9 mouse cellular contexts compared by ENCODE assay signal in the genomic region with DNA sequence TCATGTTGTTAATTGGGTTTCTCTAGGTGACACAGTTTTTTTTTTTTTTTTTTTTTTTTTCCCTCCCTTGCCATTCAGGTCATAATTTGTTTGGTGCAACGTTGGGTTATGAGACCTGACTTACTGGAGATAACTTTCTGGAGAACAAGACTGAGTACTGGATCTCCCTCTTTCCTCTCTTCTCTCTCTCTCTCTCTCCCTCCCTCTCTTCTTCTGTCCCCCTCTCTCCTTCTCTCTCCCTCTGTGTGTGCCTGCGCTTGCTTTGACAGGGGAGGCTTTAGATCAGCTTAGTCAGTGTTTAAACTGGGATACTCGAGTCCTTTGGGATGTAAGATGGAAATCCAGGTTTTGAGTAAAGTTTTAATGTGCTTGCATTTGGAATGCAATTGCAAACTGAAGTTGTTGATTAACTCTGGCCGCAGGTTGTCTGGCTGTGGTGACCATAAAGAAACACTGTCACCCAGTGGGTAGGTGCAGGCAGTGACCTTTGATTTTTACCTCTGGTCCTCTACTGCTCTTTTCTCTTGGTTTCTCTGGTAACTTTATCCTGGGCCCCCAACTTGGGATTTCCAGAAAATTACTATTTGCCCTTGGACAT. TPM values are rescaled to one million over a fixed set of nuclear protein-coding genes. Genes with fewer than 3 reads are reported as not detected.
DNase-seq lines count a peak whose midpoint lies in the region; ATAC-seq lines count a peak whose summit lies in the region.
"Had no signal": no experiment of that assay in that cellular context is flagged by ENCODE, and none has a peak within 500 bp of the region (broad histone marks: within the 10 kb centered on the region; RNA-seq: fewer than 3 reads in every experiment).

No protein-coding gene starts in this region.

- no peaks in the 10 kb centered on the region for H3K27me3 ChIP-seq in lung, embryonic 15.5 days
- no peaks in the 10 kb centered on the region for H3K27me3 ChIP-seq in hindbrain, embryonic 11.5 days (ENCODE audit: control insufficient read depth, insufficient read depth, low read length)
- no peaks in the 10 kb centered on the region for H3K27me3 ChIP-seq in limb, embryonic 13.5 days
- H3K27me3 ChIP-seq in stomach, embryonic 16.5 days (ENCODE audit: control insufficient read depth, insufficient read depth, low read length), result no peaks in the 10 kb centered on the region

- no peaks in the 10 kb centered on the region for H3K9me3 ChIP-seq in lung, embryonic 15.5 days
- H3K9me3 ChIP-seq in hindbrain, embryonic 11.5 days (ENCODE audit: control insufficient read depth, low read length), result no peaks in the 10 kb centered on the region
- H3K9me3 ChIP-seq in limb, embryonic 13.5 days, result no peaks in the 10 kb centered on the region
- H3K9me3 ChIP-seq in stomach, embryonic 16.5 days (replicated peaks; ENCODE audit: control insufficient read depth, low read length), result no peaks in the 10 kb centered on the region

- no peak for ATAC-seq in lung, embryonic 15.5 days (ENCODE audit: borderline replicate concordance, extremely low read depth, low FRiP score, low TSS enrichment)
- ATAC-seq in hindbrain, embryonic 11.5 days (ENCODE audit: low FRiP score), result no peak
- ATAC-seq in limb, embryonic 13.5 days (ENCODE audit: low FRiP score, low read depth), result no peak
- ATAC-seq in stomach, embryonic 16.5 days (ENCODE audit: insufficient read depth, low FRiP score), result no peak

- peak overlapping the region; percentile 85 for H3K4me3 ChIP-seq in lung, embryonic 15.5 days
- peak overlapping the region; percentile 89 for H3K4me3 ChIP-seq in hindbrain, embryonic 11.5 days (ENCODE audit: low read depth, low read length)
- H3K4me3 ChIP-seq in limb, embryonic 13.5 days, result peak overlapping the region; percentile 90
- H3K4me3 ChIP-seq in stomach, embryonic 16.5 days (replicated peaks; ENCODE audit: low read length), result peak overlapping the region; percentile 89

- peak overlapping the region; percentile 85 for H3K27ac ChIP-seq in lung, embryonic 15.5 days
- no peak overlapping the region for H3K27ac ChIP-seq in hindbrain, embryonic 11.5 days (ENCODE audit: low read depth, low read length)
- peak overlapping the region; percentile 88; the same call in 1 of the 2 replicates for H3K27ac ChIP-seq in limb, embryonic 13.5 days
- H3K27ac ChIP-seq in stomach, embryonic 16.5 days (ENCODE audit: low read length), result peak overlapping the region; percentile 90

- no peaks in the 10 kb centered on the region for H3K36me3 ChIP-seq in lung, embryonic 15.5 days
- H3K36me3 ChIP-seq in hindbrain, embryonic 11.5 days (ENCODE audit: control insufficient read depth, insufficient read depth, low read length), result no peaks in the 10 kb centered on the region
- H3K36me3 ChIP-seq in limb, embryonic 13.5 days, result peaks cover 16% of the 10 kb centered on the region
- no peaks in the 10 kb centered on the region; the same call in 1 of the 2 replicates for H3K36me3 ChIP-seq in stomach, embryonic 16.5 days (ENCODE audit: control insufficient read depth, insufficient read depth, low read length)

- WGBS in lung, embryonic 15.5 days, result 30% methylated on average over 4 of the region's 4 CpGs
- 43% methylated on average over 4 of the region's 4 CpGs for WGBS in hindbrain, embryonic 11.5 days
- 33% methylated on average over 4 of the region's 4 CpGs for WGBS in limb, embryonic 13.5 days
- 24% methylated on average over 4 of the region's 4 CpGs for WGBS in stomach, embryonic 16.5 days

- H3K4me2 ChIP-seq in lung, embryonic 15.5 days, result peak overlapping the region; percentile 91
- H3K4me2 ChIP-seq in hindbrain, embryonic 11.5 days (replicated peaks; ENCODE audit: low read depth, low read length), result peak overlapping the region; percentile 93
- H3K4me2 ChIP-seq in limb, embryonic 13.5 days (replicated peaks), result peak overlapping the region; percentile 92
- peak overlapping the region; percentile 91 for H3K4me2 ChIP-seq in stomach, embryonic 16.5 days (ENCODE audit: low read depth, low read length)

- peak overlapping the region; percentile 77; the same call in 1 of the 2 replicates for H3K9ac ChIP-seq in lung, embryonic 15.5 days
- H3K9ac ChIP-seq in hindbrain, embryonic 11.5 days (ENCODE audit: low read depth, low read length), result peak overlapping the region; percentile 85; the same call in 1 of the 2 replicates
- H3K9ac ChIP-seq in limb, embryonic 13.5 days, result peak overlapping the region; percentile 84; the same call in 1 of the 2 replicates
- peak overlapping the region; percentile 84 for H3K9ac ChIP-seq in stomach, embryonic 16.5 days (ENCODE audit: low read length)

- no peak for DNase-seq in lung, postnatal 4 days
- no peak for DNase-seq in hindbrain, embryonic 11.5 days (ENCODE audit: low spot score)
- DNase-seq in adrenal gland, postnatal 10 days, result no peak
- DNase-seq in adrenal gland, postnatal 25 days, result no peak
- no peak for DNase-seq in urinary bladder, postnatal 10 days (ENCODE audit: low spot score)

- peaks cover 17% of the 10 kb centered on the region for H3K4me1 ChIP-seq in lung, embryonic 15.5 days
- 0 out of 2 replicates have a peak, but pooled peaks cover 3% of the 10 kb centered on the region for H3K4me1 ChIP-seq in hindbrain, embryonic 11.5 days (replicated peaks; ENCODE audit: control insufficient read depth, insufficient read depth, low read length)
- peaks cover 39% of the 10 kb centered on the region for H3K4me1 ChIP-seq in limb, embryonic 13.5 days
- peaks cover 22% of the 10 kb centered on the region for H3K4me1 ChIP-seq in stomach, embryonic 16.5 days (ENCODE audit: control insufficient read depth, insufficient read depth, low read length)

RNA-seq across cellular contexts. Expression of gene Mink1, which starts 1.7 kb away (rescaled TPM):
- polyA plus RNA-seq in lung, embryonic 15.5 days (2015; fragmentation: Nextera tagmentation; extraction: Ambion mirVana), result 8.6 and 10.8 TPM in 2 replicates
- 11.9 and 17.6 TPM in 2 replicates for polyA plus RNA-seq in hindbrain, embryonic 11.5 days (2014; fragmentation: Nextera tagmentation; extraction: Ambion mirVana)
- 14.1 and 15.5 TPM in 2 replicates for polyA plus RNA-seq in limb, embryonic 13.5 days (2015; fragmentation: Nextera tagmentation; extraction: Ambion mirVana)
- 12.5 and 13.0 TPM in 2 replicates for polyA plus RNA-seq in stomach, embryonic 16.5 days (2015; fragmentation: Nextera tagmentation; extraction: Ambion mirVana)
- total RNA-seq in adrenal gland, postnatal 10 days (2021), result 10 to 100 TPM; 49.0 to 55.8 TPM
- 45.7 and 58.9 TPM in 2 replicates for total RNA-seq in adrenal gland, postnatal 25 days (2021)

RNA-seq across cellular contexts. Expression of gene Pld2, which starts 24.5 kb away (rescaled TPM):
- 8.6 and 8.9 TPM in 2 replicates for polyA plus RNA-seq in lung, embryonic 15.5 days (2015; fragmentation: Nextera tagmentation; extraction: Ambion mirVana)
- polyA plus RNA-seq in hindbrain, embryonic 11.5 days (2014; fragmentation: Nextera tagmentation; extraction: Ambion mirVana), result 2.5 and 2.9 TPM in 2 replicates
- 4.5 and 5.7 TPM in 2 replicates for polyA plus RNA-seq in limb, embryonic 13.5 days (2015; fragmentation: Nextera tagmentation; extraction: Ambion mirVana)
- polyA plus RNA-seq in stomach, embryonic 16.5 days (2015; fragmentation: Nextera tagmentation; extraction: Ambion mirVana), result 17.8 and 21.5 TPM in 2 replicates
- total RNA-seq in adrenal gland, postnatal 10 days (2021), result 10 to 100 TPM in 1 of 2 experiments, 1 to 10 TPM in 1; 9.7 to 13.6 TPM
- 8.7 and 14.5 TPM in 2 replicates for total RNA-seq in adrenal gland, postnatal 25 days (2021)

RNA-seq across cellular contexts. Expression of gene Gm40193, which starts 31.6 kb away (rescaled TPM):
- polyA plus RNA-seq in lung, embryonic 15.5 days (2015; fragmentation: Nextera tagmentation; extraction: Ambion mirVana), result not detected in 2 replicates
- polyA plus RNA-seq in hindbrain, embryonic 11.5 days (2014; fragmentation: Nextera tagmentation; extraction: Ambion mirVana), result not detected in 2 replicates
- polyA plus RNA-seq in limb, embryonic 13.5 days (2015; fragmentation: Nextera tagmentation; extraction: Ambion mirVana), result not detected in 2 replicates
- not detected in 2 replicates for polyA plus RNA-seq in stomach, embryonic 16.5 days (2015; fragmentation: Nextera tagmentation; extraction: Ambion mirVana)
- not detected for total RNA-seq in adrenal gland, postnatal 10 days (2021)
- total RNA-seq in adrenal gland, postnatal 25 days (2021), result not detected in 2 replicates
- total RNA-seq: gastrocnemius, adult 8-10 months had no signal

RNA-seq across cellular contexts. Expression of gene Psmb6, which starts 39.2 kb away (rescaled TPM):
- 771 and 802 TPM in 2 replicates for polyA plus RNA-seq in lung, embryonic 15.5 days (2015; fragmentation: Nextera tagmentation; extraction: Ambion mirVana)
- polyA plus RNA-seq in hindbrain, embryonic 11.5 days (2014; fragmentation: Nextera tagmentation; extraction: Ambion mirVana), result 895 and 918 TPM in 2 replicates
- 828 and 869 TPM in 2 replicates for polyA plus RNA-seq in limb, embryonic 13.5 days (2015; fragmentation: Nextera tagmentation; extraction: Ambion mirVana)
- 614 and 657 TPM in 2 replicates for polyA plus RNA-seq in stomach, embryonic 16.5 days (2015; fragmentation: Nextera tagmentation; extraction: Ambion mirVana)
- total RNA-seq in adrenal gland, postnatal 10 days (2021), result 100 to 1,000 TPM; 276 to 295 TPM
- 254 and 270 TPM in 2 replicates for total RNA-seq in adrenal gland, postnatal 25 days (2021)

RNA-seq across cellular contexts. Expression of gene Gltpd2, which starts 45.4 kb away (rescaled TPM):
- polyA plus RNA-seq in lung, embryonic 15.5 days (2015; fragmentation: Nextera tagmentation; extraction: Ambion mirVana), result 0.62 and 0.86 TPM in 2 replicates
- 0.14 and 0.45 TPM in 2 replicates for polyA plus RNA-seq in hindbrain, embryonic 11.5 days (2014; fragmentation: Nextera tagmentation; extraction: Ambion mirVana)
- 0.43 and 0.92 TPM in 2 replicates for polyA plus RNA-seq in limb, embryonic 13.5 days (2015; fragmentation: Nextera tagmentation; extraction: Ambion mirVana)
- polyA plus RNA-seq in stomach, embryonic 16.5 days (2015; fragmentation: Nextera tagmentation; extraction: Ambion mirVana), result 1.9 and 2.0 TPM in 2 replicates
- 1 to 10 TPM; 4.9 to 9.8 TPM for total RNA-seq in adrenal gland, postnatal 10 days (2021)
- total RNA-seq in adrenal gland, postnatal 25 days (2021), result 1.2 TPM in 1 of 2 replicates, not detected in the other
- total RNA-seq: gastrocnemius, adult 8-10 months had no signal
